Mouse (Mus musculus): Measurements from ENCODE around the gene Tubb5.
A peak's percentile ranks its signal among the peaks of the same experiment; 100 is the strongest.

Tubb5 gene

DNA sequence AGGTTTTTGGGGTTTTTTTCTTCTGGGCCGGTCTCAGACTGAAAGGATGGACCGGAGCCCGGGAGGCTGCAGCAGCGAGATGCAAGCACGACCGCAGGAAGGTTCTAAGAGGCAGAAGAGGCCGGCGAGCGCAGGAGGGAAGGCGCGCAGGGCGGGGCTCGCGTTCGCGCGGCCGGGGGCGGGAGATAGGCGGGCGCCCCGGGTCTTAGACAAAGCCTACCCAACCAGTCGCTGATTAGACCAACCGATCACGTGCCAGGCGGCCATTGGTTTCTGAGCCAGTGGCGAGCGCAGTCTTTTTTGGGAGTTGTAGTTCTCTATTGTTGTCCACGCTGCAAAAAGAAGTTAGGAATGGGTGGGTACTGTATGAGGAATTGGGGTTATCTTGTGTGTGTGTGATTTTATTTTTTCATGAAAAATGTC lies at the start of gene Tubb5:
TSS of gene Tubb5 (minus strand) at position 185 of the 423 bp plus-strand sequence.
- DNase-seq, result peak; percentile 95

DNA sequence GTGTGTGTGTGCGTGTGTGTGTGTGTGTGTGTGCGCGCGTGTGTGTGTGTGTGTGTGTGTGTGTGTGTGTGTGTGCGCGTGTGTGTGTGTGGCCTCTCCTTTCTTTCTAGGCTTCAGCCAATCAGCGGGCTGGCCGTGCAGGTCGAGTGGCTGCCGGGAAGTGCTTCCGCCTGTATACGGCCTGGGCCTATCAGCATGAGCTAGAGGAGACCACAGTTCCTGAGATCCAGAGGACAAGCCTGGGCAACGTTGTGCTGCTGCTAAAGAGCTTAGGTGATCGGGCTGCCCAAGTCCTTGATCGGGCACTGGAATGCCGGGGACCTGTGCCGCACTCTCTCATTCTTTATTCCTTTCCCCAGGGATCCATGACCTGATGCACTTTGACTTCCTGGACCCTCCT lies 49.6 kb upstream of the Tubb5 start:
- no peak for DNase-seq

DNA sequence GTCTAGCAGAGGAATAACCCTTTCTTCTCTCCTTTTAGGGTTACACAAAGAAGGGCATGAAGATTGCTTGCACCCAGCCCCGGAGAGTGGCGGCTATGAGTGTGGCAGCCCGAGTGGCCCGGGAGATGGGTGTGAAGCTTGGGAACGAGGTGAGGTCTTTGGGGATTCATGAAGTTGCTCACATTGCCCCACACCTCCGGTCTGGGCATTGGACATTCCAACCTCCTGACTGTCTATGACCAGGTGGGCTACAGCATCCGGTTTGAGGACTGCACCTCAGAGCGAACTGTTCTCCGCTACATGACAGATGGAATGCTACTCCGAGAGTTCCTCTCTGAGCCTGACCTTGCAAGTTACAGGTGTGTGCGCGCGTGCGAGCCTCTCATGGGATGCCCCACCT lies 45.7 kb upstream of the Tubb5 start:
- DNase-seq, result no peak

DNA sequence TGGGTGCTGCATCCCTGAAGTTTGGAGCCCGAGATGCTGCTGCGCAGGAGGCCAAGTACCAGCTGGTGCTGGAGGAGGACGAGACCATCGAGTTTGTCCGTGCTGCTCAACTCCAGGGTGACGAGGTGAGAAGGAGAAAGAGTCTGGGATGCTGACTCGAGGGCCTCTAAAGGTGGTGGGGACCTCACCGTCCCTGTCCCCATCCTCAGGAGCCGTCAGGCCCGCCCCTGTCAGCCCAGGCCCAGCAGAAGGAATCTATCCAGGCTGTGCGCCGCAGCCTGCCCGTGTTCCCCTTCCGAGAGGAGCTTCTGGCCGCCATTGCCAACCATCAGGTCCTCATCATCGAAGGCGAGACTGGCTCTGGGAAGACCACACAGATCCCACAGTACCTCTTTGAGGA lies 44.8 kb upstream of the Tubb5 start:
- no peak for DNase-seq

DNA sequence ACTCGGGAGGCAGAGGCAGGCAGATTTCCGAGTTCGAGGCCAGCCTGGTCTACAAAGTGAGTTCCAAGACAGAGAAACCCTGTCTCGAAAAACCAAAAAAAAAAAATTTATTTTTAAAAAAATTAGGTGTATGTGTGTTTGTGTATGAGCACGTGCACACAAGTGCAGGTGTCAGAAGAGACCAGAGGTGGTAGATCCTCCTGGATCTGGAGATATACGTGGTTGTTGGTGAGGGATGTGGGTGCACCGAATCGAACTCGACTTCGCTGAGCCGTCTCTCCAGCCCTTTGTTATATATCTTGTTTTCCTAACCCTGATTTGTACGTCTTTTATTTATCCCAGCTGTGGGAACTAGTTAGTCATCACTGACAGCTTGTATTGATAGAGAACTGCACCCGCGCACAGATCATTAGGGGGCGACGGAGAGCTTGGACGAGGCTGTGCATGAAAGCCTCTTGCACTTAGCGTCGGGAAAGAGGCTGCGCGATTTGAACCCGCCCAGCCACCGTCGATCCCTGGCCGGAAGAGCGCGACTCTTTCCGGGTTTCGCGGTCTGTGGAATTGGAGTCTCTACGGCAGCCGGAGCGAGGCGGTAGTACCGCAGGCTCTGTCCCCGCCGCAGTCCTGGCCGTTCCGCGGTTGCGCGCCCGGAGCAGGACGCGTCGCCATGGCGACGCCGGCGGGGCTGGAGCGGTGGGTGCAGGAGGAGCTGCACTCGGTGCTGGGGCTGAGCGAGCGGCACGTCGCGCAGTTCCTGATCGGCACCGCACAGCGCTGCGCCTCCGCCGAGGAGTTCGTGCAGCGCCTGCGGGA lies 41.3 kb upstream of the Tubb5 start, which contains the start of gene Dhx16:
TSS of gene Dhx16 (plus strand) at position 575 of the 813 bp plus-strand sequence.
- peak; percentile 91 for DNase-seq

DNA sequence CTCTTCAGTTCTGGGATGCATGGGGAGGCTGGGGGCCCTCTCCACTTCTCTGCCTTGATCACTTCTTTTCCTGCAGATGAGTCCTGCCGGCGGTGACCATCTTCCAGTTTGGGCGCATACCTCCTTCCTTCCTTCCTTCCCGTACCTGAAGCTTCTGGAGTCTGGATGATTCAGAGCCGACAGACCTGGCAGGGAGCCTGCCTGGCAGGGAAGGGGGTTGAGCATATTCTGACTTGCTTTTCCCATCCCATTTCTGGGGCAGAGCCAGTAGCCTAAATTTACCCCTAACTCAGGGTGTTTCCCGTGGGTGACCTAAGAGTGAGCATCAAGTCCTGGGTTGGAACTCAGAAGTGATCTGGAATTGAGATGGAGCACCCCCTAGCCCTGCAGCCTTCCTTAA lies 36.6 kb upstream of the Tubb5 start:
- no peak for DNase-seq

DNA sequence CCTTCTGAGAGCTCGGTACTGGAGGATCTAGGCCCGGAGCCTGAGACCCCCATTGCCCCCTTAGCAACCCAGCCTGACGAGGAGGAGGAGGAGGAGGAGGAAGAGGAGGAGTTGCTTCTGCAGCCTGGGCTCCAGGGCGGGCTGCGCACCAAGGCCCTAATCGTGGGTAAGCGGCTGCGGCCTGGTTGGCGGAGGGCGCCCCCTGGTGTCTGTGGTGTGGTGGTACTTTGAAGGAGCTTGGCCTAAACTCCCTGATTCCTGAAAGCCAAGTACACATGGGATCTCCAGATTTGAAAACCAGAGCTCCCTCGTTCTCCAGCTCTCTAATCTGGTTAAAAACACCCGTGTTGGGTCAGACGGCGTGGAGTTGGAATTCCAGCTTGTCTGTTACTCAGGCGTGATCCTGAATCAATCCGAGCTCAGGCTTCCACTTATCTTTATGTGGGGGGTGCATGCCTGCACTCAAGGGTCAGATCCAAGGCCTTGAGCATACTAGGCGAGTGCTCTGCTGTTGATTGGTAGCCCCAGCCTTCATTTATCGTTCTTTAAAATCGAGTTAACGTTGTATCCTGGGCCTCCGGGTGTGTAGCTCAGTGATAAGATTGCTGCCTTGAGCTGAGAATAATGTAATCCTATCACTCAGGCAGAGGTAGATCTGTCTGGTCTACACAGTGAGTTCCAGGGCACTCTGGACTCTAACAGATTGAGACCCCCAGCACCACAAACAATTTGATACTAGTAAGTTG lies 35.8 kb upstream of the Tubb5 start:
- peak; percentile 85 for DNase-seq

- DNase-seq, result no peak
These were observed 33.0 kb upstream of the Tubb5 start for GRCm38 (mm10) chr17:35870884-35871696.

- DNase-seq, result no peak
These were observed 32.2 kb upstream of the Tubb5 start for GRCm38 (mm10) chr17:35870151-35870883.

DNA sequence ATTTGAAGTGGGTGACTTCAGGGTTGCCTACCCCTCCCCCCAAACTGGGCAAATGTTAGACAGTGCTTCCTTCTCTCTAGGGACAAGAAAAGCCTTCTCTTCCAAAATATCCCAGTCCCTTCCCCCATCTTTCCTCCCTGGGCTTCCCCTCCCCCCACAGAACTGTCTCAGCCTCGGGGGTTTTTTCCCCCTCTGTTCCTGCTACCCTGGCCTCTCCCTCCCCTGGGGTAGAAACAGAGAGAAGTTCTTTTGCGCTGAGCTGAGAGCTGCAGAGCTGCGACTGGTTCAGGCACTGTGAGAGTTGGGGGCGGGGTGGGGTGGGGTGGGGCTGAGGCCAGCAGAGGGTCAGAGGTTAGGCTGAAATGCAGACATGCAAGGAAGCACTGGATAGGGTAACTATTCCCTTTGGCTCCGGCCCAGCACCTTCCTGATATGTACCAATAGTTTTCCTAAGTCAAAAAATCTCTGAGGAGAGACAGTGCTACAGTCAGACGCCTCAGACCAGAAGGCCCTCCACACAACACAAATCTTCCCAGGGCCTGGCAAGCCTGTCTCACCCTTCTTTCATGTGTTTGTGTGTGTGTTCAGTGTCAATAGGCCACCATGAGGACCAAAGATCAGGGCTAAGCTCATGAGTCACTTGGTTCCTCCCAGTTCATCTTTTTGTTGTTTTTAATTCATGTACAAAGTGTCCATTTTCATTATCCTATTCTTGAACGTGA lies 31.4 kb upstream of the Tubb5 start:
- no peak for DNase-seq

DNA sequence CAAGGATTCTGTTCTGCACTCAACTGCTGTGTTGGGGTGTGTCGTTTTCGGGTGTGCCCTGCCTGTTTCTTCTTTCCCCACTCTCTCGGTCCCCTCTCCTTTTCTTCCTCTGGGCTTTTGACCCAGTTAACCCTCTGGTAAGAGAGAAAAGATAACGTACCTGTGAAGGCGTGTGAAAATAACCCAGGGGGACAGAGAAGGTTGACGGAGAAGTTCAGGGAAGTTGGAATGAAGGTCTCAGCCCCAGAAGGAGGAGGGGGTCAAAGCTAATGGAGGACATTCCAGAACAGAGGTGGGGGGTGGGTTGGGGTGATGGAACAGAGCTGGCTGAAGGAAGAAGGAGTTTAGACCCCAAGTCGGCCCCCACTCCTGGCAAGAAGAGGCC lies 30.8 kb upstream of the Tubb5 start:
- DNase-seq, result no peak

- no peak for DNase-seq
These were observed 30.2 kb upstream of the Tubb5 start for GRCm38 (mm10) chr17:35868165-35868820.

DNA sequence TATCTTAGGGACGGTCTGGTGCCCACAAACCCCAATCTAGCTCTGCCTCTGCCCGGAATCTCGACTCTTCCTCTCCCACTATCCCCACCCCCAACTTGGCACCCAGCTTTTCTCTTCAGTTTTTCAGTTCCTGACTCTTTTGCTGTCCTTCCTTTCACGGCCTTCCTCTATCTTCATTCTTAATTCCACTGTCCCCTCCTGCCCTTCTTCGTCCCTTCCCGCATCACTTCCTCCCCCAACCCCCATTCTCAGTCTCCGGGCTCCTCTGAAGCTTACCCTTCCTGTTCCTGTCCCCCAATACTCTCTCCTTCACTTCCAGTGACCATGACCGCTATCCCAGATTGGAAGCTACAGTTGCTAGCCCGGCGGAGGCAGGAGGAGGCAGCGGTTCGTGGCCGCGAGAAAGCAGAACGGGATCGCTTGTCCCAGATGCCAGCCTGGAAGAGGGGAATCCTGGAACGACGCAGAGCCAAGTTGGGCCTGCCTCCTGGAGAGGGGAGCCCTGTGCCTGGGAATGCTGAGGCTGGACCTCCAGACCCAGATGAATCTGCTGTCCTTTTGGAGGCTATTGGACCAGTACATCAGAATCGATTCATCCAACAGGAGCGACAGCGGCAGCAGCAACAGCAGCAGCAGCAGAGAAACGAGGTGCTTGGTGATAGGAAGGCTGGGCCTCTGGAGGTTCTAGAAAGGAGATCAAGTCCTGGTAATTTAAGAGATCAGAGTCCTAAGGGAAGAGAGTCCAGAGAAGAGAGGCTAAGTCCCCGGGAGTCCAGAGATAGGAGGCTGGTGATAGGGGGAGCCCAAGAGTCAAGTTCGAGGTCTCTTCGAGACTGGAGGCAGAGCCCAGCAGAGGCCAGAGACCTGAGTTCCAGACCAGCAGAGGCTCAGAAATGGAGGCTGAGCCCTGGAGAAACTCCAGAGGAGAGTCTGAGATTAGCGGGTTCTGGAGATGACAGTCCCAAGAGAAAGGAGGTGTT lies 29.1 kb upstream of the Tubb5 start:
- DNase-seq, result no peak

DNA sequence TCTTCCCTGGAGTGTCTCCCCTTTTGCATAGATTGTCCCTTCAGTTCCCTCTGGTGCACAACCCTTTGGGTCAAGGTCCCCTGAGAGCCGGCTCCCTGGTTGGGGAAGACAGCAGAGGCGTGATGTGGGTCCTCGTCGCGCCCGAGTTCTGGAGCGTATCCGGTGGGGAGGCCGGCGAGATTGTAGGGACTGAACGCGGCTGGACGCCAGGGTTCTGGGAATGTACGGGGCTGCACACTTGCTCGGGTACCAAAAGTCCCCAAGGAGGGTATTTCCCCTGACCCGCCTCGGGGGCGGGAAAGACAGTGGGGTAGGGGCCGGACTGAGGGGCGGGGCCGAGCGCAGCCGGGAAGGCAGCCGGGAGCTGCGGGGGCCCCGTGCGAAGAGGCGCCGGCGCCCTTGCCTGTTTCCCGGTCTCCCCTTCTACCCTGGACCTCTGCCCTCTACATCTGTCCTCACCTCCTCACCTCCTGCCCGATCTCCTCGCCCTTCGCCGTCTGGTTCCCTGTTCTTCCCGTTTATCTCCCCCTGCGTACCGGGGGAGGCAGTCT lies 28.2 kb upstream of the Tubb5 start:
- no peak for DNase-seq

DNA sequence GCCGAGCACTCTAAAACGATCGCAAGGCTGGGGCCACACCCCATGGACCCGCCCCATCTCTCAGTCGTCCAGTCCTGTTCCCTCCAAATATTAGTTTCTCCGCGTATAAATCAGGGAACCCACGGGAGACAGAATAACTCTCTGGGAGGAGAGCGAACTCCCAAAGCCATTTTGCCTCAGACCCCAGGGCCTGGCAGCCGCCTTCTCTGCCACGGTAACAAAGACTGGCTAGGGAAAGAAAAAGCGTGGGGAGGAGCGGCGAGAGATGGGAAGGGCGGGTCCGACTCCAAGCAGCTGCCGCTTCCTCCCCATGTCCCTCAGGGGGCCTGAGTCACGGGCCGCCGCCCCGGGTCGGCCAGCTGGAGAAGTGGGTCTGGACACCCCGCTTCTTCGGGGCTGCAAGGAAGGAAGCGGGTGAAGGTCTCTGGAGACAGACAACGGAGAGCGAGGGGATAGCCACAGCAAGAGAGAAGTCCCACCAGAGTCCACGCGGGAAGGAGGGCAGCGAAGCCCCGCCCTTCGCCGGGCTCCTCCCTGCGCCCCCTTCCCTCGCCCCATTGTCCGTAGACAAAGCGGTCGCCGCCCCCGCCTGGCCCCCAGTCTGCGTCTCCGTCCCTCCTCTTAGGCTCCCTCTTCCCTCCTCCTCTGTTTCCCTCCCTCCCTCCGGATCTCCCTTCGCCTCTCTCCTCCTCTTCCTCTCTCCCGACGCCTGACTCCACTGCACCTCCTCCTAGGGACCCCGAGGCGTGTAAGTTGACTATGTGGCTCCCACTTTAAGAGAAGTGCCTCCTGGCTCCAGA lies 27.6 kb upstream of the Tubb5 start, which contains the start of gene Ppp1r18:
TSS of gene Ppp1r18 (plus strand) at position 113 of the 800 bp plus-strand sequence.
- no peak for DNase-seq

DNA sequence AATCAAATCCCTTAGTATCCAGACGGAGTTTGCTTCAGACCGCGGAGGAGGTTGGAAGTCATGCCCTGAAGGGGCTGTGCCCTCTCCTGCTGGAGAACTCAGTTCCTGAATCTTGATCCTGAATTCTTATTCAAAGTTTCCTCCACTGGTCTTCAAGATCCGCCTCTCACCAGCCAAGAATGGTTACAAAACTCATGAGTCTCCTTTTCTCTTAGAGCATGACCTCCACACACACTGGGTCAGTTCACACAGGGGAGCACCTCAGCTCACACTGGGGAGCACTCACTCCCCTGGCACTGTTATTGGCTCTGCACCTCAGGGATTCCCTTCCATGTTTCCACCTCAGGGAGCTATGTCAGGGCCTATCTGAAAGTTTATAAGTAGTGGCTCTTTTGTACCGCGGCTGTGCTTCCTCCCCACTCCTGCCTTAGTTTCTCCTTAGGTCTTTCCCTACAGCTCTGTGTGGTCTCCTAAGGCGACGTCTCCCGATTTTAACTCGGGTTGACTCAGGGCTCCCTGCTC lies 26.8 kb upstream of the Tubb5 start:
- no peak for DNase-seq

DNA sequence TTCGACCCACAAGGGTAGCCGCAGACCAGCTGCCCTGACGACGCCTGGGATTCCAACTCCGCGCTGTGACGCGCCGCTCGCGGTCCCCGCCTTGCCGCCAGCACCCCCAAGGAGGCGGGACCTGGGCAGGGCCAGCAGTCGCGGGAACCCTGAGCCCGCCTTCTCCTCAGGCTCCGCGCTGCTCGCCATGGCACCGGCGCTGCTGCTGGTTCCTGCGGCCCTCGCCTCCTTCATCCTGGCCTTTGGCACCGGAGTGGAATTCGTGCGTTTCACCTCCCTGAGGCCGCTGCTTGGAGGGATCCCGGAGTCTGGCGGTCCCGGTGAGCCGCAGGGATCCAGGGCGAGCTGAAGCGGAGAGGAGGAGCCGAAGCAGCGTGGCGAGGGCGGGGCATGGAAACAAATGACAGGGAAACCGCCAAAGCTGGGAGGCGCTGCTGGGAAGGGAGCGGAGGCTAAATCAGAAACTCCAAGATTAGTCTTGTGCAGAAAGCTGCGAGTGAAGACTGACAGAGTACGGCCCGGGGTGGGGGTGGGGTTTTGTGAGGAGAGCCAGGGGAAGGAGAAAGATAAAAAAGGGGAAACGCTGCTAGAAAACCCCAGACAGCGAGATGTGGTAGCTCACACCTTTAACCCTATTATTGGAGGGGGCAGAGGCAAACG lies 23.2 kb upstream of the Tubb5 start, which contains the start of gene Nrm:
TSS of gene Nrm (plus strand) at position 121 of the 660 bp plus-strand sequence.
- peak; percentile 87 for DNase-seq

DNA sequence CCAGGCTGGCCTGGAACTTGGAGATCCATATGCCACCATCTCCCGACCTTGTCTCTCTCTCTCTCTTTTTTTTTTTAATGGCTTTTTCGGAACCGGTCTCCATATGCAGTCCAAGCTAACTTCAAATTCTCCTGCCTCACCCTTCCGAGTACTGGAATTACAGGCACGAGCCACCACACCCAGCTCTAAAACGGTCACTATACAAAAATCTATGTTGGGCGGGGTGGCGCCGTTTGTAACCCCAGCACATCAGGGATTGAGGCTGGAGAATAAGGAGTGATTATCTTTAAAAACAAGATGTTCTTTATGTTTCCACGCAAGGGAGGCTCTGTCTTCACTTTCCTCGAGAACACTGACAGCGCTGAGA lies 22.7 kb upstream of the Tubb5 start:
- no peak for DNase-seq

Data from cerebellum, adult 11 months (tissue).